Mouse (Mus musculus) cerebellum, adult 9-11 months (tissue): ENCODE measurements around the gene Gm13941.
A peak's percentile ranks its signal among the peaks of the same experiment; 100 is the strongest.

Source experiments
- DNase-seq: peaks from one replicate; pipeline ENCODE4 v3.0.0; 2022

Gene Gm13941

GRCm38 (mm10) chr2:111105882-111106281 lies at the start of gene Gm13941:
Gene Gm13941 (minus strand): TSS chr2:111105982.
- DNase-seq, result no peak

GRCm38 (mm10) chr2:111152836-111153235 lies 47.1 kb upstream of the Gm13941 start, which contains the start of gene Gm15130:
Gene Gm15130 (minus strand): TSS chr2:111152936.
- DNase-seq, result no peak

DNA sequence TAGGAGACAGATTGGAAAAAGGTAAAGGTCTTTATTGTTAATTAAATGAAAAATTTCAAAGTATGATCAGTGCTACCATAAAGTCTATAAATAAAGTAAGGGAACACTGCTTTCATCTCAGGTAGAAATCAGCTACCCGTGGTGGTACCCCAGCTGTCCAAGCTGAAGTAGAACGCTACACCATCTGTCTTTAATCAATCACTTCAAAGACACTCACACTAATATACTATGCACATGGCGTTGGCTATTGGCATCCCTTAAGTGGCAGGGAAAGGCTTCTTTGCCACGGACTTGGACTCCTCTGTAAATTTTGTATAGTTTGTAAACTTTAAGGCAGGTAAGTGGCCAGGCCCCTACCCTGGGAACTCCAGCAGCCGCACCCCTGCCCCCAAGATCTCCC lies 30.0 kb upstream of the Gm13941 start:
- no peak for DNase-seq

DNA sequence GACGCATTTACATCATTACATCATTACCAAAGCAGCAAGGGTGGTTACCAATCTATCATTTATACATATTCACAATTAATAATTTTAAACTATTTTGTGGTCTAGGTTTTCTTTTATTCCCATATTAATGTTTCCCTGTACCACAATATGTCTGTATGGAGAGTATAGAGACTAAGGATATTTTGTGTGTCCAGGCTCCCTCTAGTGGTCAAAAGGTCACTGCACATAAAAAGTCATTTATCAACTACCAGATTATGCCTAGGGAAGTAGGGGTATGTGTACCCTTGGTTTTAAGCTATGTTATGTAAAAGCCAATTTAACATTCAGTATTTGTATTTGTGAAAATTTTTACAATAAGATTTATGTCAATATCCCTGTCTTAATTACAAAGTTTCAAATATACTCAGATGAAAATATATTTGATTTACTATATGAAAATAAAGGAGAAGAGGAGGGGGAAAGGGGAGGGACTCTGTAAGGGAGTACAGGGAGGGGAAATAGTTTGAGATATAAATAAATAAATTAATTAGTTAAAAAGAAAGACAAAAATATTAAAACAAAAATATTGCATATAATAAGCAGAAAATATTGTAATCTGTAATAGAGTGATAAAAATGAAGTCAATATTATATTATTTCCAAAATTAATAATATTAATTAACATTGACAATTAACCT lies 47.1 kb downstream of the Gm13941 start:
- peak; percentile 11 for DNase-seq
